ENCODE assay signal across 9 mouse cellular contexts in the genomic region with DNA sequence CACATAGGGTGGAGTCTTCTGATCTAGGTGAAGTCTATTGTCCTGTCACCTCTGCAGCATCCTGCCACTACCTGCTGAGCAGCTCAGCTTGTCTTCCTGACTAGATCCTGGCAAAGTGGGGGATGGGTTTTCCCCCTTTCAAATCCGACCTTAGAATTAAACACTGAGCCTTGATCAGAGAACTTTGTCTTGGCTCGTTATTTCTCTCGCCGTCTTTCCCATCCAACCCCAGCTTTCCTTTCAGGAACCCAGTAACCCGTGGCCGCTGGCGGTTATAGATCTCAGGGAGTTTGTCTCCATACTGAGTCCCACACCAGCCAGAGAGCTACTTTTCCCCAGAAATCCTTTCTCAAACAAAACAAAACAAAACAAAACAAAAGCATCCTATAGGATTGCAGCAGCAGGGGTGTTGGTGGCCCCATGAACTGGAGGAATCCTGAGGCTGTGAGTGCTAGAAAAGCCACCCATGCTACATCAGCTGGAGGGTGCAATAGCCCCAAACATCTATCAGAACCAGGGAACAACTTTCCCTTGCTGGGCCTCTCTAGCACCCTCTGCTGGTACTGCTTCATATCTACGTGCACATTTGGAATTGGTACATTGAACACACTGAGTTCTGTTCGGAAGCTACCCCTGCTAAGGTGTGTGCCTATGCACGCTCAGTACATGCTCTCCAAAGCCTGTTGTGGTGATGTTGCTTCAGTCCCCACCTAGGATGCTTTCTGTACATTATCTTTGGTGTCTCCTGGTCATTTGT. TPM values are rescaled to one million over a fixed set of nuclear protein-coding genes. Genes with fewer than 3 reads are reported as not detected.
A peak's percentile ranks its signal among the peaks of the same experiment; 100 is the strongest.
DNase-seq lines count a peak whose midpoint lies in the region; ATAC-seq and TF ChIP-seq lines count a peak whose summit lies in the region.
"Had no signal": no experiment of that assay in that cellular context is flagged by ENCODE, and none has a peak within 500 bp of the region (broad histone marks: within the 10 kb centered on the region; RNA-seq: fewer than 3 reads in every experiment).

No protein-coding gene starts in this region.

- H3K4me2 ChIP-seq in forebrain, postnatal 0 days (ENCODE audit: low read depth), result no peak overlapping the region
- H3K4me2 ChIP-seq in forebrain, embryonic 15.5 days (replicated peaks), result no peak overlapping the region
- no peak overlapping the region for H3K4me2 ChIP-seq in lung, embryonic 14.5 days
- H3K4me2 ChIP-seq: limb, embryonic 15.5 days had no signal

- H3K4me3 ChIP-seq in forebrain, postnatal 0 days (ENCODE audit: low read depth, low read length), result no peak overlapping the region
- H3K4me3 ChIP-seq in forebrain, embryonic 15.5 days, result no peak overlapping the region
- H3K4me3 ChIP-seq in lung, embryonic 14.5 days (ENCODE audit: low read depth, low read length), result no peak overlapping the region
- H3K4me3 ChIP-seq: limb, embryonic 15.5 days had no signal

- peak; percentile 90 for TF ChIP-seq CTCF in forebrain, postnatal 0 days (IDR thresholded peaks at IDR 0.05; ENCODE audit: low read depth)
- TF ChIP-seq CTCF in brain, embryonic 14.5 days (IDR thresholded peaks at IDR 0.05; ENCODE audit: borderline replicate concordance, extremely low read depth, insufficient read depth, insufficient read length), result peak; percentile 76; the same call in 1 of the 2 replicates
- TF ChIP-seq CTCF in lung, embryonic 14.5 days (IDR thresholded peaks at IDR 0.05; ENCODE audit: low read depth), result peak; percentile 89

- WGBS in forebrain, postnatal 0 days, result 67% methylated on average over 10 of the region's 10 CpGs
- 76% methylated on average over 10 of the region's 10 CpGs for WGBS in forebrain, embryonic 15.5 days
- WGBS in lung, embryonic 14.5 days, result 74% methylated on average over 10 of the region's 10 CpGs

- no peak for ATAC-seq in forebrain, postnatal 0 days
- no peak for ATAC-seq in forebrain, embryonic 15.5 days (replicated peaks)
- no peak for ATAC-seq in lung, embryonic 14.5 days (ENCODE audit: insufficient read depth)

- no peaks in the 10 kb centered on the region for H3K36me3 ChIP-seq in forebrain, postnatal 0 days (ENCODE audit: insufficient read depth)
- H3K36me3 ChIP-seq in forebrain, embryonic 15.5 days, result no peaks in the 10 kb centered on the region
- H3K36me3 ChIP-seq in lung, embryonic 14.5 days (ENCODE audit: insufficient read depth), result no peaks in the 10 kb centered on the region
- H3K36me3 ChIP-seq: limb, embryonic 15.5 days had no signal

- TF ChIP-seq POLR2A in brain, embryonic 14.5 days (IDR thresholded peaks at IDR 0.05; ENCODE audit: borderline replicate concordance, extremely low read depth, insufficient read depth, insufficient read length, poor library complexity, severe bottlenecking), result no peak

- H3K9ac ChIP-seq in forebrain, postnatal 0 days, result no peak overlapping the region
- H3K9ac ChIP-seq in forebrain, embryonic 15.5 days (replicated peaks), result no peak overlapping the region
- no peak overlapping the region for H3K9ac ChIP-seq in lung, embryonic 14.5 days
- H3K9ac ChIP-seq: limb, embryonic 15.5 days had no signal

- no peaks in the 10 kb centered on the region for H3K9me3 ChIP-seq in forebrain, postnatal 0 days (ENCODE audit: low read length)
- H3K9me3 ChIP-seq in forebrain, embryonic 15.5 days, result no peaks in the 10 kb centered on the region
- H3K9me3 ChIP-seq in lung, embryonic 14.5 days (ENCODE audit: low read depth, low read length), result no peaks in the 10 kb centered on the region
- H3K9me3 ChIP-seq: limb, embryonic 15.5 days had no signal

- peak; percentile 72 for DNase-seq in forebrain, postnatal 0 days
- peak; percentile 83 for DNase-seq in CD4-positive, CD25-positive, alpha-beta regulatory T cell, adult 2 months (ENCODE audit: low read depth, low spot score)
- peak; percentile 60 for DNase-seq in brain, embryonic 14.5 days (ENCODE audit: low read depth)
- peak; percentile 61 for DNase-seq in forelimb bud, embryonic 11.5 days (ENCODE audit: low read depth, low spot score)
- DNase-seq in kidney, postnatal 36 days, result peak; percentile 61 to 81
- DNase-seq in lung, embryonic 14.5 days, result peak; percentile 78
- DNase-seq in spleen, postnatal 4 days (ENCODE audit: low spot score in 2 of 2), result peak; percentile 47 to 70

- H3K27ac ChIP-seq in forebrain, postnatal 0 days (ENCODE audit: low read depth, low read length), result no peak overlapping the region
- no peak overlapping the region for H3K27ac ChIP-seq in forebrain, embryonic 15.5 days (replicated peaks)
- no peak overlapping the region for H3K27ac ChIP-seq in lung, embryonic 14.5 days (ENCODE audit: low read depth)
- H3K27ac ChIP-seq: limb, embryonic 15.5 days had no signal

- H3K4me1 ChIP-seq in forebrain, postnatal 0 days (ENCODE audit: insufficient read depth), result no peaks in the 10 kb centered on the region
- no peaks in the 10 kb centered on the region for H3K4me1 ChIP-seq in forebrain, embryonic 15.5 days
- no peaks in the 10 kb centered on the region for H3K4me1 ChIP-seq in lung, embryonic 14.5 days (ENCODE audit: insufficient read depth)
- H3K4me1 ChIP-seq: limb, embryonic 15.5 days had no signal

- no peaks in the 10 kb centered on the region for H3K27me3 ChIP-seq in forebrain, postnatal 0 days (ENCODE audit: insufficient read depth, low read length)
- H3K27me3 ChIP-seq in forebrain, embryonic 15.5 days, result no peaks in the 10 kb centered on the region
- H3K27me3 ChIP-seq in lung, embryonic 14.5 days (ENCODE audit: insufficient read depth, low read length), result no peaks in the 10 kb centered on the region
- H3K27me3 ChIP-seq: limb, embryonic 15.5 days had no signal

RNA-seq across cellular contexts. Expression of gene Msh2, which starts 6.9 kb away (rescaled TPM):
- total RNA-seq in forebrain, postnatal 0 days (2014; rRNA removed), result 31.1 and 33.5 TPM in 2 replicates
- polyA plus RNA-seq in forebrain, postnatal 0 days (2015; fragmentation: Nextera tagmentation; extraction: Ambion mirVana), result 36.0 and 41.5 TPM in 2 replicates
- 73.1 and 77.9 TPM in 2 replicates for polyA plus RNA-seq in forebrain, embryonic 15.5 days (2015; fragmentation: Nextera tagmentation; extraction: Ambion mirVana)
- 38.3 and 39.1 TPM in 2 replicates for polyA plus RNA-seq in brain, embryonic 14.5 days (2012; rRNA removed)
- polyA plus RNA-seq in lung, embryonic 14.5 days (2014; fragmentation: Nextera tagmentation; extraction: Ambion mirVana), result 55.1 and 56.0 TPM in 2 replicates

RNA-seq across cellular contexts. Expression of gene Epcam, which starts 29.5 kb away (rescaled TPM):
- 0.69 and 1.6 TPM in 2 replicates for total RNA-seq in forebrain, postnatal 0 days (2014; rRNA removed)
- 1.6 and 1.9 TPM in 2 replicates for polyA plus RNA-seq in forebrain, postnatal 0 days (2015; fragmentation: Nextera tagmentation; extraction: Ambion mirVana)
- 1.7 and 1.9 TPM in 2 replicates for polyA plus RNA-seq in forebrain, embryonic 15.5 days (2015; fragmentation: Nextera tagmentation; extraction: Ambion mirVana)
- polyA plus RNA-seq in brain, embryonic 14.5 days (2012; rRNA removed), result 4.0 and 4.3 TPM in 2 replicates
- polyA plus RNA-seq in lung, embryonic 14.5 days (2014; fragmentation: Nextera tagmentation; extraction: Ambion mirVana), result 341 and 349 TPM in 2 replicates

Comparison
In these comparisons a context has a peak if more than half of its experiments do, and no peak if none do; other contexts are left out.
1. RNA of gene Epcam, which starts 29.5 kb away (polyA plus RNA-seq): 341 to 349 TPM in lung, embryonic 14.5 days; 4.0 to 4.3 TPM in brain, embryonic 14.5 days, 1.7 to 1.9 TPM in forebrain, embryonic 15.5 days and 1.6 to 1.9 TPM in forebrain, postnatal 0 days; every median in the first group is over 10 times any median in the second.
2. Peak in every context shown above with its lines, with median percentiles within 50 percentile points of each other: DNase-seq and CTCF ChIP-seq.